Comparison of ENCODE assay signal across 12 mouse cellular contexts in the genomic region with DNA sequence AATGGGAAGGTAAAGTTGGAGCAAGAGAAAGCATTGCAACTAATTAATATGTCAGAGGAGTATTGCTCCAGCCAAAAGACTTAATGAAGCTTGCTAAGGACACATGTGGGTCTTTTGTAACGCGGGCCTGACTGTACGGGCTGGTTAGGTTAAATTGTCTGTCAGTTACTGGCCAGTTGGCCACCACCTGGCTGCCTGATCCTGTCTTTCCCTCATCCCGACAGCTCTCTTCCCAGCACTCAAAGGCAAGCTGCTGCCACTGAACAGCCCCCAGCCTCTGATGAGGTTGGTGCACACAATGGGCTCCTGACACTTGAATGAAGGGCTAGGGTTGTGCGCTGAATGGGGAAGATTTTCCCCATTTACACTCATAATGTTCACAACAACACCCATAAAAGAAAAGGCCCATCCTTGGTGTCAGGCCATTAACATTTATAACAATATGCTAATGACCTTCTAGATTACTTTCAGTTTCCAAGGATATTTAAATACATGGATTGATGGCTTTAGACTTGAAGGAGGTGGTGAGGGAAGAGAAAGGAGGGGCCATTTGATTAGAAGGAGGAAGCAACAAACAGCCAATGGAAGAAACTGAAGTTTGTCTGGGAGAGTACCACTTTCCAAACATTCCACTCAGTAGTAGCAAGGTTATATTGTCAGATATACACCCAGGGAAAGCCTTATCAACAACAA. TPM values are rescaled to one million over a fixed set of nuclear protein-coding genes. Genes with fewer than 3 reads are reported as not detected.
DNase-seq lines count a peak whose midpoint lies in the region; ATAC-seq lines count a peak whose summit lies in the region.
"Had no signal": no experiment of that assay in that cellular context is flagged by ENCODE, and none has a peak within 500 bp of the region (broad histone marks: within the 10 kb centered on the region; RNA-seq: fewer than 3 reads in every experiment).

No protein-coding gene starts in this region.

- ATAC-seq in forebrain, embryonic 14.5 days, result peak; percentile 98
- ATAC-seq in neural tube, embryonic 15.5 days (ENCODE audit: low FRiP score), result peak; percentile 61

- H3K36me3 ChIP-seq in forebrain, embryonic 14.5 days (ENCODE audit: control insufficient read depth, insufficient read depth, low read length), result no peaks in the 10 kb centered on the region
- H3K36me3 ChIP-seq in midbrain, embryonic 10.5 days, result no peaks in the 10 kb centered on the region
- no peaks in the 10 kb centered on the region for H3K36me3 ChIP-seq in neural tube, embryonic 15.5 days
- H3K36me3 ChIP-seq: liver, embryonic 13.5 days had no signal

- DNase-seq in cerebellum, postnatal 10 days, result peak; percentile 70 to 79
- DNase-seq in cerebellum, adult 8-10 months, result no peak
- DNase-seq in forebrain, embryonic 14.5 days (ENCODE audit: low spot score), result peak; percentile 93
- DNase-seq in midbrain, embryonic 10.5 days (ENCODE audit: low spot score), result peak; percentile 45
- no peak for DNase-seq in ovary, postnatal 36 days (ENCODE audit: low spot score)
- no peak for DNase-seq in adipocyte (ENCODE audit: low spot score)
- DNase-seq in layer of hippocampus, adult 11-12 months (ENCODE audit: low spot score), result no peak
- DNase-seq: adrenal gland, adult 8-10 months; heart, postnatal 10 days; liver, embryonic 13.5 days had no signal

- H3K27me3 ChIP-seq in forebrain, embryonic 14.5 days (replicated peaks; ENCODE audit: control insufficient read depth, insufficient read depth, low read length), result no peaks in the 10 kb centered on the region
- no peaks in the 10 kb centered on the region for H3K27me3 ChIP-seq in midbrain, embryonic 10.5 days (ENCODE audit: low read depth, poor library complexity, severe bottlenecking)
- H3K27me3 ChIP-seq in neural tube, embryonic 15.5 days (replicated peaks), result no peaks in the 10 kb centered on the region
- H3K27me3 ChIP-seq: liver, embryonic 13.5 days had no signal

- 5% methylated on average over 5 of the region's 5 CpGs for WGBS in forebrain, embryonic 14.5 days
- 35% methylated on average over 5 of the region's 5 CpGs for WGBS in midbrain, embryonic 10.5 days
- WGBS in neural tube, embryonic 15.5 days, result 14% methylated on average over 5 of the region's 5 CpGs

- no peak overlapping the region for H3K4me3 ChIP-seq in forebrain, embryonic 14.5 days (ENCODE audit: low read depth, low read length)
- no peak overlapping the region for H3K4me3 ChIP-seq in midbrain, embryonic 10.5 days
- H3K4me3 ChIP-seq in neural tube, embryonic 15.5 days (replicated peaks), result no peak overlapping the region
- H3K4me3 ChIP-seq: liver, embryonic 13.5 days had no signal

- H3K27ac ChIP-seq in forebrain, embryonic 14.5 days (ENCODE audit: low read depth, low read length), result peak overlapping the region; percentile 46
- H3K27ac ChIP-seq in midbrain, embryonic 10.5 days (replicated peaks), result 0 out of 2 replicates have a peak overlapping the region, but pooled peaks have one; percentile 19
- H3K27ac ChIP-seq in neural tube, embryonic 15.5 days (replicated peaks), result no peak overlapping the region; the same call in 1 of the 2 replicates
- H3K27ac ChIP-seq: kidney, postnatal 0 days; liver, embryonic 13.5 days had no signal

- peaks cover 9% of the 10 kb centered on the region; the same call in 1 of the 2 replicates for H3K4me1 ChIP-seq in forebrain, embryonic 14.5 days (ENCODE audit: control insufficient read depth, insufficient read depth, low read length)
- H3K4me1 ChIP-seq in midbrain, embryonic 10.5 days, result peaks cover 16% of the 10 kb centered on the region
- H3K4me1 ChIP-seq in neural tube, embryonic 15.5 days, result peaks cover 6% of the 10 kb centered on the region; the same call in 1 of the 2 replicates
- H3K4me1 ChIP-seq: liver, embryonic 13.5 days had no signal

- no peaks in the 10 kb centered on the region for H3K9me3 ChIP-seq in forebrain, embryonic 14.5 days (replicated peaks; ENCODE audit: control insufficient read depth, low read length)
- no peaks in the 10 kb centered on the region for H3K9me3 ChIP-seq in midbrain, embryonic 10.5 days (replicated peaks)
- H3K9me3 ChIP-seq in neural tube, embryonic 15.5 days (replicated peaks), result no peaks in the 10 kb centered on the region
- H3K9me3 ChIP-seq: liver, embryonic 13.5 days had no signal

- H3K4me2 ChIP-seq in forebrain, embryonic 14.5 days (ENCODE audit: low read length), result 0 out of 2 replicates have a peak overlapping the region, but pooled peaks have one; percentile 8
- H3K4me2 ChIP-seq in neural tube, embryonic 15.5 days, result peak overlapping the region; percentile 20; the same call in 1 of the 2 replicates
- H3K4me2 ChIP-seq: liver, embryonic 13.5 days had no signal

- no peak overlapping the region for H3K9ac ChIP-seq in forebrain, embryonic 14.5 days (ENCODE audit: low read length)
- no peak overlapping the region for H3K9ac ChIP-seq in neural tube, embryonic 15.5 days (replicated peaks)
- H3K9ac ChIP-seq: liver, embryonic 13.5 days had no signal

RNA-seq across cellular contexts. Expression of gene Epha3, which starts 57.4 kb away (rescaled TPM):
- polyA plus RNA-seq in forebrain, embryonic 14.5 days (2014; fragmentation: Nextera tagmentation; extraction: Ambion mirVana), result 68.7 and 73.0 TPM in 2 replicates
- 26.7 and 34.6 TPM in 2 replicates for polyA plus RNA-seq in midbrain, embryonic 10.5 days (2016; fragmentation: Nextera tagmentation; extraction: Ambion mirVana)
- polyA plus RNA-seq in neural tube, embryonic 15.5 days (2015; fragmentation: Nextera tagmentation; extraction: Ambion mirVana), result 13.6 and 14.0 TPM in 2 replicates

Comparison
In these comparisons a context has a peak if more than half of its experiments do, and no peak if none do; other contexts are left out.
1. DNase-seq: peak in cerebellum, postnatal 10 days (2 of 2), forebrain, embryonic 14.5 days (single experiment) and midbrain, embryonic 10.5 days (single experiment); none in cerebellum, adult 8-10 months (single experiment), ovary, postnatal 36 days (single experiment), adipocyte (single experiment) and layer of hippocampus, adult 11-12 months (single experiment).